Mouse (Mus musculus): ENCODE data around the gene P2rx7.

P2rx7 gene

DNA sequence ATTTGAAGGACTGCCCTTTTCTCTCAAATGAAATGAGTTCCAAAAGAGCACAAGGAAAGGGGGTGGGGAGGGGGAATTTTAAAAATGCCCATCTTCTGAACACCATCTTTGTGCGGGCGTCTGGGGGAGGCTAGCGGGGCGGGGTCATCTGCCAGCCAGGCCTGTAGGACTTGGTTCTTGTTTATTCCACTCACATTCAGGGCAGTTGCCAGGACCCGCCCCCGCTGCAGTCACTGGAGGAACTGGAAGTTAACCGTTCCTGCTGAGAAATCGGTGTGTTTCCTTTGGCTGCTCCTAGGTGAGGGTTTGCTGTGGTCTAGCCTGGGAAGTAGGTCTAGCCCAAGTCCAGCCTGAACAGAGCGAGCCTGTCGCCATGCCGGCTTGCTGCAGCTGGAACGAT is at the start of gene P2rx7:
TSS of gene P2rx7 (plus strand) at position 211 of the 400 bp plus-strand sequence.
- DNase-seq (ENCODE audit: low spot score in 2 of 2) = no peak

DNA sequence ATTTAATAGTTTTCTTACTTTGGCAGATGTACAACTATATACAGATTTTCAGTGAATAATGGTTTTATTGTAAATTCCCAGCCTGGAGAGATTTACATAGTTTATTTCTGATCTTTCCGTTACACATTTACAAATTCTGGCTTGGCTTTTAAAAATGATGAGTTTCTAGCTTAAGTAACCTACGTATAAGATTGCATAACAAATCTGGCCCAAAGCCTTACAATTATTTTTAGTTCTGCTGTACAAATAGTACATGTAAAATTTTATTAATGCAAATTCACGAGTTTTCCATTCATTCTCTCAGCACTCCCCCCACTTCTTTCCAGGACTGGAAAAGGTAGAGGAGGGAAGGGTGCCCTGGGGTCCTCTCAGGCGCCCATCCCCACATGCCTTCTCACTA is 48.2 kb upstream of the P2rx7 start:
- no peak for DNase-seq (ENCODE audit: low spot score in 2 of 2)

DNA sequence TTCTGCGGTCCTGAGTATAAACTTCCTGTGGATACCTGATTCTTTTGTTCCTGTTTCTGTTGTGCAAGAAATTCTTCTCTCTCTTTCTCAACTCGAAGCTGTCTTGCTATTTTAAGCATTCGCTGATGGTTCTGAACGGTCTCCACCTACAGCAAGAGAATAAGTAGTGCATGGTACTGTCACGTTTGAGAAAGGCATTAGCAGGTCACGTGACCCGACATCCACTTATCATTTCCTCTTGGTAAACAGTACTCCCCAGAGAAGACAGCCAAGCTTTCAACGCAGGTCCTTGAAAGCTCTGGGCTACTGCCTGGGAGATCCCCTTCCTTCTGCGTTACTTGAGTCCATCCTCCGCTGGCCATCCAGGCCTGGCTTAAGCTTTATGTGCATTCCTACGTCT is 41.5 kb upstream of the P2rx7 start:
- no peak for DNase-seq (ENCODE audit: low spot score in 2 of 2)

DNA sequence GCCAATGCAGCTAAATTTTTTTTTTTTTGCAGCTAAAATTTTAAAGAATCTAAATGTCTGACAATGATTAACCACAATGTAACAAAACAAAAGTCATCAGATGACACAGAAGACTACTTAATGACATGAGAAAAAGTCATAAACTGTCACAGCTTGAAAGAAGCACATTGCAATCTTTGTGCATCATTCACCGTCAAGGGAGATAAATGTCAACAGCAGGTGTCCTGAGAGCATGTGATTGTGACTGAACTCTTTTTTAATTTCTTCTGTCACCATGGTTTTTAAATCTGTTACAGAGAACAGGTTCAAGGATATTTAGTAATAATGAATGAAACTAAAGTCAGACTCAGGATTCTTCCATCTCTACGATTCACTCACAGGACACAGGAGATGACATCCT is 38.8 kb upstream of the P2rx7 start:
- DNase-seq (ENCODE audit: low spot score in 2 of 2) = no peak

DNA sequence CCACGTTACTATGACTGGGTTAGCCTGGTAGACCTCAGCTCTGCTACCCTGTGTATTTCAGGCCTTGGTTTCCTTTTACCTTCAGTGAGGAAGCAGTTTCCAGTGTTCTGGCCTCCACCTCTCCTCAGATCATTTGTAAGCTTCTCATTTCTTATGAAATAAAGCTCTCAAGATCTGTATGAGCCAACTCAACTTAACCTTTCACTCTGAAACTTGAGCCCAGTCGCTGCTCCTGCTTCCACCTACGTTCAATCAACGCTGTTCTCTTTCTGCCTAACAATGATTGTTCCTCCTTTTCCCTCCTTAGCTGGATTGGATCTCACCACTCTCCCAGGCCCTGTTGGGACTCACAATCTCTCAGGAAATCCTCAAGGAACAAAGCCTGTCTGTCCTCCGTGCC is 32.1 kb upstream of the P2rx7 start:
- DNase-seq (ENCODE audit: low spot score in 2 of 2) = no peak

DNA sequence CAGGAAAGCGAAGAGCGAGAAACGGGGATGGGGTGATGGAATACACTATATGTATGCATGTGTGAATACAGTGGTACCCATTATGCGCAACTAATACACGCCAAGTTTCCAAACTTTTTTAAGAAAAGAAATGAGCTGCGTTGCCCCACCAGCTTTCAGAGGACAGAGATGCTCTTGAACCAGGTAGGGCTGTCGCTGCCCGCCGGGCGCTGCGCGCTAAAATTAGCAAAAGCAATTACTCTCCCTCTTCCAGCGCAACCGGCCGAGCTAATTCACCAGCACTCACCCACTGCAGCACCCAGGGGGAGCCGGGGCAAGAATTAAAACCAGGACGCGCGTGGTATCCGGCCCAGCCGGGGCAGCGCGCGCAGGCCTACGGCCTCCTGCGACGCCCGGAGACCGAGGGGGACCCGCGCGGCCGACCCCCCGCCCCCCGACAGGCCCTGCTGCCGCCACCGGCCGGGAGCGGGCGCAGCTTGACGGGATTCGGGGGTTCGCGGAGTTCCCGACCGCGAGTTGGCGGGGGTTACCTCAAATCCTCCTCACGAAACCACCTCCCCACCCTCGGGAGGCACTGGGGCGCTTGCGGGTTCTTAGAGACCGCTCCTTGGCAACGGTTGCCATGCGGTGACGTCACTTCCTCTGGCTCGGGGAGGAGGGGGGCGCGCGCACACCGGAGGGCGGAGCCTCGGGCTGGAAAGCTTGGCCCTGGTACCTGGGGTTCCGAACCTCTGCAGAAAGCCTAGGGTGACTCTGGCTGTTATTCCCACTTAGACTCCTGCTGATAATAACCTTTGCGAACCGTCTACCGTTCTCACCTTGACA is 29.6 kb upstream of the P2rx7 start, which contains the start of gene Ift81:
TSS of gene Ift81 (minus strand) at position 611 of the 825 bp plus-strand sequence.
- peak; percentile 92 to 93 for DNase-seq (ENCODE audit: low spot score in 2 of 2)

DNA sequence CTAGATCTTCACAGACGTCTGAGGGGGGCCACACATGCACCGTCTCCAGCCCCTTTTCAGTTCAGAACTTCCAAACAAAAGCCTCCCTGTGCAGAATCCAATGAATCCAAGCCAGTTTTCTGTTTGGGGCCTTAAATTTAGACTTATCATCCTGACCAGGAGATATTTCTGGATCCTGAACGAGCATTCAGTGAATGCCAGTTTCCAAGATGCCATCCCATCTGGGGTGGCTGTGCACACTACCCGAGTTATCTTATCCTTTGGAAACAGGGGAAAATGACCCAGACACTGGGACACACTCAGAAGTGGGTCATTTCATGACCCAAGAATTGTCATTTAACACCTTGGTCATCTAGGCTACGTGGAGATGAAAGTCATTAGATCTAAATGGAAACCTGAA is 26.0 kb upstream of the P2rx7 start:
- no peak for DNase-seq (ENCODE audit: low spot score in 2 of 2)

DNA sequence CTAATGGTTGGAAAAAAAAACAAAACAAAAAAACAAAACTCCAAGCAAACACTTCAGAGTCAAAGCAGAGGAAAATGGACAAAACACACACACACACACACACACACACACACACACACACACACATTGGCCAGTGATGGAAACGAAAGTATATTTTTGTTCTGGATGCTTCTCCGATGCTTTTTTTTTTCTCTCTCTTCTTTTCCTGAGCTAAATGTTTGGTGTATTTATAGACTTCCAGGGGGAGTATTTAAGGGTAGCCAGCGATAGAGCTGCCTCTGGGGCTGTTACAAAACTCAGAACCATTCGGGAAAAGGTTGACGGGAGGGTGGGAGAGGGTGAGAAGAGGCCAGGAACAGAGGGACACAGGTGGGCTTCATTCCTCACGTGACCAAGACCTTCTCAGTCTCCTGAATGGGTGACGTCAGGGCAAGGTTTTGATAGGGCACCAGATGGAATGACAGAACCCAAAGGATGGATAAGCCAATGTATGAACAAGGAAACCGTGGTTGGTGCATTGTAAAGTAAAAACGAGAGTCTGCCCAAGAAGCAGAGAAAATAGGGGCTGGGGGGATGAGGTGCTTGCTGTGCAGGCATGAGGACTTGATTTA is 23.9 kb upstream of the P2rx7 start:
- no peak for DNase-seq (ENCODE audit: low spot score in 2 of 2)

DNA sequence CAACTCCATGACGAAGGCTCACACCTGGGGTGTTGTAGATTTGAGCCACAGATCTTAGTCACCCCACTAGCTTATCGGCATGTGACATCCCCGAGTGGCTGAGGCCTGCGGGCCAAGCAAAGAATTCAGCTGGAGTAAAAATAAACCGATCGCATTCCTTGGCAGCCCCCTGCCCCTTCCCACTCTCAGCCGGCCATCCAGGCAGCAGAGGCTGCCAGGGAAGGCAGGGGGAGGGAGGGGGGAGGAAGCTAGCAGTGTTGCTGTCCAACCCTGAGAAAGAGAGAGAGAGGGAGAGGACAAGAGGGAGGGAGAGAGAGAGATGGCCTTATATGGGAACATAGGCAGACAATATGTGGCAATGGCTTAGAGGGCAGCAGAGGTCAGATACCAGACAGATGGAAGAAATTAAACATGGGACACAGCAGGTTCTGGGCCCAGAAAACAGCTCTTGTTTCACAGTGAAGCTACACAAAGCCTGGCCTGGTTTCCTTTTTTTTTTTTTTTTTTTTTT is 22.3 kb upstream of the P2rx7 start:
- no peak for DNase-seq (ENCODE audit: low spot score in 2 of 2)

GRCm38 (mm10) chr5:122622526-122622925 is 21.2 kb upstream of the P2rx7 start:
- DNase-seq (ENCODE audit: low spot score in 2 of 2) = no peak

DNA sequence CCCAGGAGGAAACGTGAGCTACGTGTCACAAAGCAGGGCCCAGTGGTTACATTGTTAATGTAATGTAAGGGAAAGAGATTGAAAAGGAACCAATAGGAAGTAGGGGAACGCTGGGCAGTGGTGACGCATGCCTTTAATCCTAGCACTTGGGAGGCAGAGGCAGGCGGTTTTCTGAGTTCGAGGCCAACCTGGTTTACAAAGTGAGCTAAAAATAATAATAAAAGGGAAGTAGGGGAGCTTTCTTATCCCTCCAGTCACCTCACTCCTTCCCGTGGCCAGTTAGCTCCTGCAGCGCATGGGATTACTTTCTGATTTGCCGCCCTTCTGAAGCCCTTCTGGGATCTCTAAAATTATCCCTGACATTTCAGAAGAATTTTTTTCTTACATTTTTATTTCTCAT is 19.9 kb upstream of the P2rx7 start:
- no peak for DNase-seq (ENCODE audit: low spot score in 2 of 2)

DNA sequence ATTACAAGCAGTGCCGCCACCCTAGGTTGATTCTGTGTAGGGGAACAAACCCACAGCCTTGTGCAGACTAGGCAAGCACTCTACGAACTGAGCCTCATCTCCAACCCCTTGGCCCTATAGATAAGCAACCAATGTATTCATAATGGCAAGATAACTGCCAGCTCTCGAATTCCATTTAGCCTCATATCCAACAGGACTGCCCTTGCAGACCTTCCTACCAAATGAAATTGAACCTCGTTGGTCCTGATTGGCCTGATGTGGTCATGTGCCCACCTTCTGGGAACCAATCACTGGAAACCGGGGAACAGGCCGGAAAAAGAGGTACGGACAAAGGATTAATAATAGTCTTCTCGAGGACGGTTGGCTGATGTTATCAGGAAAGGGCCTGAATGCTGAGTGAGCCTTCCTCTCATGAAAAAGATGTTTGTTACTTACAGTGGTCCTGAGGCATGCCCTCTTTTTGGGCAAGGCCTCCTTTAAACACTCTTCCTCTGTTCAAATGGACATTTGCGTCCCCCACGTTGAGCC is 18.7 kb upstream of the P2rx7 start:
- DNase-seq (ENCODE audit: low spot score in 2 of 2) = no peak

GRCm38 (mm10) chr5:122625565-122626252 is 18.0 kb upstream of the P2rx7 start:
- no peak for DNase-seq (ENCODE audit: low spot score in 2 of 2)

- DNase-seq (ENCODE audit: low spot score in 2 of 2) = peak; percentile 87 to 90
These were observed 16.5 kb upstream of the P2rx7 start for GRCm38 (mm10) chr5:122627243-122627642.

DNA sequence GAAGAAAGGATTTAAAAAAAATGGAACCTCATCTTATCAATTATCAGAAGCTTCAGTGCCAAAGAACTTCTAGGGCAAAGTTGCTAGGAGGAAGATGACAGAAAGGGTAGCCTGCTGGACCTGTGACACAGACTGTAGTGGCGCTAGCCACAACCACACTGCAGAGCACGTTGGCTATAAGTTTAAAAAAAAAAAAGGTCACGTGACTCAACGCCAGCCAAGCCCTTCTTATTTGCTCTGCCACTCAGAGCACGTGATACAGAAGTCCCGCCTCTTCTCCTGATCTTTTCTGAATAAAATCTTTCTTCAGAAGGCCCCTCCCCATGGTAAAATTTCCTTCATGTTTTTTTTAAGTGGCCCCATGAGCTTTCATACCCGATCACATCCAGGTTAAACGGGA is 8.5 kb upstream of the P2rx7 start:
- no peak for DNase-seq (ENCODE audit: low spot score in 2 of 2)

DNA sequence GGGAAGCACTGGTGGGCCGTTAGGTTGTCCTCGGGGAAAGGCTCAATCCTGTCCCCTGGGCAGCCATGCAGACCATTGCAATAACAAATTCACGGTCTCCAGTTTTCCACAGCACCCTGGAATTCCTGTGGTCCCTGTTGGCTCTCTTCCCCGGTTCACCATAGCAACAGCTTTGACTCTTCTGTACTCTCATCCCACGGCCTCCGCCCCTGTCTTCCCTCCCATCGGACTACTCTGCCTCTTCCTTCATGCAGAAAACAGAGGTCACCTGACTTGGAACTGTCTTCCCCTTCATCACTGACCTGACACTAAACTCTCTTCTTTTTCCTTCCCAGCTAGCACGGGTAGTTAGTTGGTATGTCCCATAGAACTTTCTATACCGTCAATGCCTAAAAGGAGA is 7.4 kb upstream of the P2rx7 start:
- DNase-seq (ENCODE audit: low spot score in 2 of 2) = no peak

DNA sequence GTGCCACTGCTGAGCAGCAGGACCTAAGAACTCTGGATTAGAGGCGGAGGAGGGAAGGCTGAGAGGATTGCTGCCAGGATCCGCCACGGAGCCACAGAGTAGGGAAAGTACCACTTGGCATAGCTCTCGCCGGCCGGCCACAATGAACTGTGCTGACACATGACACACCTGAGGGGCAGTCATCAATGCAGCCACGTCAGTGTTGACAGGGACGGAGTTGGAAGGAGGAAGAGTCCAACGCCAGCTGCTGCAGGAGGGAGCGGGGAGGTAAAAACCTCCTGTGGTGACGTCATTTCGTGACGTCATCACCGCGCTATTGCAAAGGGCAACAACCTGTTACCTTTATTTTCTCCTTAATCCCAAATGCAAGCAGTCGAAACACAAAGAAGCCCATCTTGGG is 6.8 kb upstream of the P2rx7 start:
- DNase-seq (ENCODE audit: low spot score in 2 of 2) = no peak

GRCm38 (mm10) chr5:122638296-122638695 is 5.4 kb upstream of the P2rx7 start:
- no peak for DNase-seq (ENCODE audit: low spot score in 2 of 2)

DNA sequence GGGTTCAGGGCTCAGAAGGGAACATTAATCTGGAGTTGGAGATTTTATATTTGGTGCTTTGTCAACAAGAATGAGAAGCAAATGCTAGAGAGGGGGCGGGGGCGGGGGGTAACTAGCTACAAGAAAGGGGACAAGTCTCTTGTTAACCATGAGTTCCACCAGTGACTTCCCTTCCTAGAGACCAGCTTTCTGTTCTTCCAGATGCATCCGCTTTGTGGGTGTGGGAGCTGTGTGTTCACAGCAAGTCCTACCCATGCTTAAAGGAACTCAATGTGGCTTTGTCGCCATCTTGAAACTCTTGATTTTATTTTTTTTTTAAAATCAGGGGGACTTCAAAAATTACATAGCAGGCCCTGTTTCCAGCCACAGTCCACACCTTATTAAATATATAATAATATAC is 4.2 kb upstream of the P2rx7 start:
- DNase-seq (ENCODE audit: low spot score in 2 of 2) = no peak

DNA sequence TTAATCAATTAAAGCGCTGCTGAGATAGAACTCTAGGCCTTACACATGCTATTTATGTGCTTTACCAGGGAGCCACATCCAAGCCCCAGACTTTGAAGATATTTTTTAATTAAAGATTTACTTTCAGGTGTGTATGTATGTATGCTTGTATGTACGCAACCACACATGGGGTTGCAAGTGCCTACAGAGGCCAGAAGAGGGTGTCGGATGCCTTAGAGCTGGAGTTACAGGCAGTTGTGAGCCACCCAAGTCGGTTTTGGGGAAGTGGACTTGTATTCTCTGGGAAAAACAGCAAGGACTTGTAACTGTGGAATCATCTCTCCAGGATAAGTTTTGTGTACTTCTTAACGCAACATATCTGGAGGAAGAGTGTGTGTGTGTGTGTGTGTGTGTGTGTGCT is 3.7 kb upstream of the P2rx7 start:
- no peak for DNase-seq (ENCODE audit: low spot score in 2 of 2)

DNA sequence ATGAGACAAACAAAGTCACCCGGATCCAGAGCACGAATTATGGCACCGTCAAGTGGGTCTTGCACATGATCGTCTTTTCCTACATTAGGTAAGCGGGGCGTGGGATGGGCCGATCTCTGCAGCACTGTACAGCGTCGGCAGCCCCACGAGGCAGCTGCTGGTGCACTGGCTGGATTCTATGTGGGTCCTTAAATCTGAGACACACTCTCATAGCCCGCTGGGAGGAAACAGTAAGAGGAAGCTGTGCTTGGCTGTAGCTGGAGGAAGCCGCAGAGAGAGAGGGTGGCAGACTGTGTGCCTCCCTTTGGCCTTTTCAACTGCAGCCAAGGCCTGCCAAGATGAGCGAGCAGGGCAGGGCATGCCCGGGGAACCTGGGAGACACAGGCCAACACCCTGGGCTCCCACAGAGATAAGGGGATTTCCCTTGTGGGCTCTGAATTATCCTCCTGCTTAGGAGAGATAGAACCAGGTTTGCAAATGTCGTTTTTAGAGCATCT is 448 bp downstream of the P2rx7 start:
- DNase-seq (ENCODE audit: low spot score in 2 of 2) = no peak

DNA sequence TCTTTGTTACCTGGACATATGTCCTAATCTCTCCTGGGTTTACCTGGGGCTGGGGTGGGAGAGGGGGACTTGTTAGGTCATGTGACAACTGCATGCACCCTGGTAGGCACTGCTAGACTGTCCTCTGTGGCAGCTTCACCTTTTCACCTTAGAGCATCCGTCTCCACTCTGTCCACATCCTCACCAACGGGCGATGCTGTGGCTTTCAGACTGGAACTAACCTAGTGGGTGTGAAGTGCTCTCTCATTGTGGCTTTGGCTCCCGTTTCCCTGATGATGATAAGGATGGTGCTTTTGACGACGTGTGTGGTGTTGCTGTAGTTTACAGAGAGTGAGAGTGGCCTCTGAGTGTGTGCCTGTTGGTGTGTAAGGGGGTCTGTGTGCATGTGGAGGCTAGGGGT is 1.6 kb downstream of the P2rx7 start:
- DNase-seq (ENCODE audit: low spot score in 2 of 2) = no peak
